Mouse (Mus musculus): ENCODE measurements around the gene Hs3st1. TPM values are rescaled to one million over a fixed set of nuclear protein-coding genes. Genes with fewer than 3 reads are reported as not detected.

Hs3st1 gene
- total and polyA plus RNA-seq, 2 experiments from 2014 or later, result 4.9 to 7.0 TPM

GRCm38 (mm10) chr5:39659417-39659816, 95.9 kb downstream of the Hs3st1 start:
- Histone ChIP-seq H3K4me3 (ENCODE audit: low read depth, low read length) (no peak overlapping the region), H3K4me2 (ENCODE audit: low read depth, low read length) (no peak overlapping the region), H3K27ac (ENCODE audit: low read depth) (no peak overlapping the region), H3K9ac (replicated peaks; ENCODE audit: low read depth, low read length) (no peak overlapping the region), H3K9me3 (replicated peaks; ENCODE audit: control insufficient read depth, low read length) (no peaks in the 10 kb centered on the region), H3K36me3 (replicated peaks; ENCODE audit: control insufficient read depth, insufficient read depth, low read length) (no peaks in the 10 kb centered on the region), H3K27me3 (ENCODE audit: control insufficient read depth, insufficient read depth, low read length) (no peaks in the 10 kb centered on the region), H3K4me1 (ENCODE audit: control insufficient read depth, insufficient read depth) (no peaks in the 10 kb centered on the region)
- 41% methylated on average over 2 of the region's 2 CpGs for WGBS
- DNase-seq (ENCODE audit: low spot score) (no peak), ATAC-seq (ENCODE audit: insufficient read depth, low read depth) (no peak)
- no peak for TF ChIP-seq CTCF (IDR thresholded peaks at IDR 0.05; ENCODE audit: low read depth)

GRCm38 (mm10) chr5:39644827-39645380, 110.4 kb downstream of the Hs3st1 start:
- no peaks in the 10 kb centered on the region for H3K36me3 ChIP-seq (replicated peaks; ENCODE audit: control insufficient read depth, insufficient read depth, low read length)
- H3K4me1 ChIP-seq (ENCODE audit: control insufficient read depth, insufficient read depth), result peaks cover 16% of the 10 kb centered on the region; the same call in 1 of the 2 replicates
- no peak; the same call in 1 of the 2 replicates for ATAC-seq (ENCODE audit: insufficient read depth, low read depth)
- peaks cover 39% of the 10 kb centered on the region for H3K27me3 ChIP-seq (ENCODE audit: control insufficient read depth, insufficient read depth, low read length)
- DNase-seq (ENCODE audit: low spot score), result no peak
- no peak overlapping the region for H3K27ac ChIP-seq (ENCODE audit: low read depth)
- no peak for TF ChIP-seq CTCF (IDR thresholded peaks at IDR 0.05; ENCODE audit: low read depth)
- no peak for TF ChIP-seq EP300 (IDR thresholded peaks at IDR 0.05; ENCODE audit: low read depth)
- no peaks in the 10 kb centered on the region for H3K9me3 ChIP-seq (replicated peaks; ENCODE audit: control insufficient read depth, low read length)
- 1% methylated on average over 28 of the region's 28 CpGs for WGBS
- H3K4me3 ChIP-seq (ENCODE audit: low read depth, low read length), result peak overlapping the region; percentile 62
- H3K4me2 ChIP-seq (ENCODE audit: low read depth, low read length), result peak overlapping the region; percentile 83
- 0 out of 2 replicates have a peak overlapping the region, but pooled peaks have one; percentile 17 for H3K9ac ChIP-seq (replicated peaks; ENCODE audit: low read depth, low read length)

- no peak overlapping the region for H3K27ac ChIP-seq (ENCODE audit: low read depth)
- peak overlapping the region; percentile 17; the same call in 1 of the 2 replicates for H3K9ac ChIP-seq (replicated peaks; ENCODE audit: low read depth, low read length)
- TF ChIP-seq CTCF (IDR thresholded peaks at IDR 0.05; ENCODE audit: low read depth), result peak; percentile 64
- TF ChIP-seq EP300 (IDR thresholded peaks at IDR 0.05; ENCODE audit: low read depth), result no peak
- H3K4me2 ChIP-seq (ENCODE audit: low read depth, low read length), result peak overlapping the region; percentile 83
- under 1% methylated on average over 55 of the region's 56 CpGs for WGBS
- H3K4me3 ChIP-seq (ENCODE audit: low read depth, low read length), result peak overlapping the region; percentile 62
- DNase-seq (ENCODE audit: low spot score), result peak; percentile 89
- peaks cover 39% of the 10 kb centered on the region for H3K27me3 ChIP-seq (ENCODE audit: control insufficient read depth, insufficient read depth, low read length)
- no peaks in the 10 kb centered on the region for H3K36me3 ChIP-seq (replicated peaks; ENCODE audit: control insufficient read depth, insufficient read depth, low read length)
- H3K9me3 ChIP-seq (replicated peaks; ENCODE audit: control insufficient read depth, low read length), result no peaks in the 10 kb centered on the region
- peak; percentile 94 for ATAC-seq (ENCODE audit: insufficient read depth, low read depth)
- H3K4me1 ChIP-seq (ENCODE audit: control insufficient read depth, insufficient read depth), result peaks cover 16% of the 10 kb centered on the region; the same call in 1 of the 2 replicates
These were observed 111.1 kb downstream of the Hs3st1 start for GRCm38 (mm10) chr5:39643924-39644826.

- Histone ChIP-seq H3K27ac (ENCODE audit: low read depth) (no peak overlapping the region), H3K9ac (replicated peaks; ENCODE audit: low read depth, low read length) (no peak overlapping the region)
These were observed 111.9 kb downstream of the Hs3st1 start for GRCm38 (mm10) chr5:39643260-39643923.

GRCm38 (mm10) chr5:39642222-39642770, 113.0 kb downstream of the Hs3st1 start:
- H3K4me1 ChIP-seq (ENCODE audit: control insufficient read depth, insufficient read depth), result peaks cover 24% of the 10 kb centered on the region
- TF ChIP-seq CTCF (IDR thresholded peaks at IDR 0.05; ENCODE audit: low read depth) (no peak), EP300 (IDR thresholded peaks at IDR 0.05; ENCODE audit: low read depth) (no peak)
- no peak for DNase-seq (ENCODE audit: low spot score)
- peaks cover 39% of the 10 kb centered on the region for H3K27me3 ChIP-seq (ENCODE audit: control insufficient read depth, insufficient read depth, low read length)
- no peak overlapping the region for H3K27ac ChIP-seq (ENCODE audit: low read depth)
- no peak overlapping the region for H3K4me3 ChIP-seq (ENCODE audit: low read depth, low read length)
- H3K9ac ChIP-seq (replicated peaks; ENCODE audit: low read depth, low read length), result no peak overlapping the region
- no peak for ATAC-seq (ENCODE audit: insufficient read depth, low read depth)
- no peaks in the 10 kb centered on the region for H3K36me3 ChIP-seq (replicated peaks; ENCODE audit: control insufficient read depth, insufficient read depth, low read length)
- H3K4me2 ChIP-seq (ENCODE audit: low read depth, low read length), result no peak overlapping the region; the same call in 1 of the 2 replicates
- H3K9me3 ChIP-seq (replicated peaks; ENCODE audit: control insufficient read depth, low read length), result no peaks in the 10 kb centered on the region
- 69% methylated on average over 6 of the region's 6 CpGs for WGBS

More at GRCm38 (mm10) chr5:39643260-39643923, 111.9 kb downstream of the Hs3st1 start:
- no peak for TF ChIP-seq CTCF (IDR thresholded peaks at IDR 0.05; ENCODE audit: low read depth)
- no peak for TF ChIP-seq EP300 (IDR thresholded peaks at IDR 0.05; ENCODE audit: low read depth)
- WGBS, result 2% methylated on average over 22 of the region's 22 CpGs
- no peaks in the 10 kb centered on the region for H3K9me3 ChIP-seq (replicated peaks; ENCODE audit: control insufficient read depth, low read length)
- DNase-seq (ENCODE audit: low spot score) (no peak), ATAC-seq (ENCODE audit: insufficient read depth, low read depth) (no peak)
- H3K36me3 ChIP-seq (replicated peaks; ENCODE audit: control insufficient read depth, insufficient read depth, low read length), result no peaks in the 10 kb centered on the region
- H3K27me3 ChIP-seq (ENCODE audit: control insufficient read depth, insufficient read depth, low read length), result peaks cover 39% of the 10 kb centered on the region
- peaks cover 16% of the 10 kb centered on the region; the same call in 1 of the 2 replicates for H3K4me1 ChIP-seq (ENCODE audit: control insufficient read depth, insufficient read depth)
- H3K4me3 ChIP-seq (ENCODE audit: low read depth, low read length), result peak overlapping the region; percentile 62
- peak overlapping the region; percentile 83 for H3K4me2 ChIP-seq (ENCODE audit: low read depth, low read length)
